Mouse (Mus musculus) R1 (cell line): ENCODE measurements around the gene Sphk2.
A peak's percentile ranks its signal among the peaks of the same experiment; 100 is the strongest.

ENCODE experiments used
- DNase-seq: peaks from one replicate; pipeline ENCODE4 v3.0.0-alpha.2; 2018; ENCODE audit warnings: low read depth, low spot score

Sphk2 gene

GRCm38 (mm10) chr7:45725151-45725550 lies 7.3 kb upstream of the Sphk2 start:
- no peak for DNase-seq

GRCm38 (mm10) chr7:45723781-45724180 lies 6.0 kb upstream of the Sphk2 start:
- DNase-seq = no peak

- DNase-seq = no peak
Measured at GRCm38 (mm10) chr7:45723301-45723700, 5.5 kb upstream of the Sphk2 start.

- DNase-seq = no peak
Measured at GRCm38 (mm10) chr7:45722348-45722713, 4.5 kb upstream of the Sphk2 start.

GRCm38 (mm10) chr7:45721642-45722347 lies 4.0 kb upstream of the Sphk2 start:
- DNase-seq = no peak

- DNase-seq = no peak
Measured at GRCm38 (mm10) chr7:45721234-45721571, 3.4 kb upstream of the Sphk2 start.

- peak; percentile 85 for DNase-seq
Measured at GRCm38 (mm10) chr7:45720413-45721233, 2.8 kb upstream of the Sphk2 start, which contains the start of gene Fam83e. TSS of gene Fam83e (plus strand) at chr7:45721212.

GRCm38 (mm10) chr7:45719738-45720412 lies 2.1 kb upstream of the Sphk2 start:
- DNase-seq = no peak

- no peak for DNase-seq
Measured at GRCm38 (mm10) chr7:45719180-45719579, 1.4 kb upstream of the Sphk2 start.

- DNase-seq = no peak
Measured at GRCm38 (mm10) chr7:45718331-45718730, 529 bp upstream of the Sphk2 start.

GRCm38 (mm10) chr7:45716952-45717917 lies 567 bp downstream of the Sphk2 start:
- no peak for DNase-seq

GRCm38 (mm10) chr7:45716460-45716857 lies 1.3 kb downstream of the Sphk2 start:
- no peak for DNase-seq

- DNase-seq = no peak
Measured at GRCm38 (mm10) chr7:45715741-45716459, 1.9 kb downstream of the Sphk2 start.

- DNase-seq = peak; percentile 99
Measured at GRCm38 (mm10) chr7:45715090-45715708, 2.6 kb downstream of the Sphk2 start, which contains the start of gene Rpl18. TSS of gene Rpl18 (plus strand) at chr7:45715457.

GRCm38 (mm10) chr7:45714630-45715089 lies 3.1 kb downstream of the Sphk2 start:
- peak; percentile 86 for DNase-seq

- DNase-seq = no peak
Measured at GRCm38 (mm10) chr7:45713881-45714520, 3.8 kb downstream of the Sphk2 start.

GRCm38 (mm10) chr7:45713396-45713795 lies 4.4 kb downstream of the Sphk2 start:
- no peak for DNase-seq

- DNase-seq = peak; percentile 72
Measured at GRCm38 (mm10) chr7:45712022-45712757, 5.6 kb downstream of the Sphk2 start.
